9 mouse cellular contexts compared by ENCODE assay signal in genomic region chr5:92499378-92499777, GRCm38 (mm10). TPM values are rescaled to one million over a fixed set of nuclear protein-coding genes. Genes with fewer than 3 reads are reported as not detected.
DNase-seq lines count a peak whose midpoint lies in the region; ATAC-seq and TF ChIP-seq lines count a peak whose summit lies in the region.
"Had no signal": no experiment of that assay in that cellular context is flagged by ENCODE, and none has a peak within 500 bp of the region (broad histone marks: within the 10 kb centered on the region; RNA-seq: fewer than 3 reads in every experiment).

No protein-coding gene starts in this region.

- DNase-seq in forebrain, postnatal 0 days = no peak
- no peak for DNase-seq in lung, postnatal 0 days (ENCODE audit: low spot score)
- no peak for DNase-seq in lung, adult 2 months
- no peak for DNase-seq in heart, postnatal 0 days (ENCODE audit: low spot score)
- DNase-seq in left cerebral cortex, adult 11 months (ENCODE audit: low spot score) = no peak
- no peak for DNase-seq in limb, embryonic 10.5 days (ENCODE audit: low spot score)

- no peaks in the 10 kb centered on the region for H3K36me3 ChIP-seq in forebrain, embryonic 12.5 days (replicated peaks)
- H3K36me3 ChIP-seq in forebrain, postnatal 0 days (ENCODE audit: insufficient read depth) = no peaks in the 10 kb centered on the region
- no peaks in the 10 kb centered on the region for H3K36me3 ChIP-seq in lung, postnatal 0 days (ENCODE audit: insufficient read depth, low read length)
- H3K36me3 ChIP-seq in heart, postnatal 0 days (replicated peaks; ENCODE audit: control insufficient read depth, insufficient read depth, low read length) = peaks cover 7% of the 10 kb centered on the region; the same call in 1 of the 2 replicates
- 0 out of 2 replicates have a peak, but pooled peaks cover 1% of the 10 kb centered on the region for H3K36me3 ChIP-seq in small intestine, adult 2 months (ENCODE audit: control insufficient read depth, insufficient read depth, low read length)
- no peaks in the 10 kb centered on the region for H3K36me3 ChIP-seq in limb, embryonic 10.5 days

- H3K27me3 ChIP-seq in forebrain, embryonic 12.5 days = no peaks in the 10 kb centered on the region
- no peaks in the 10 kb centered on the region for H3K27me3 ChIP-seq in forebrain, postnatal 0 days (ENCODE audit: insufficient read depth, low read length)
- no peaks in the 10 kb centered on the region for H3K27me3 ChIP-seq in lung, postnatal 0 days (replicated peaks; ENCODE audit: insufficient read depth, low read length)
- no peaks in the 10 kb centered on the region for H3K27me3 ChIP-seq in heart, postnatal 0 days (ENCODE audit: control insufficient read depth, insufficient read depth, low read length)
- H3K27me3 ChIP-seq in small intestine, adult 2 months (ENCODE audit: control insufficient read depth, insufficient read depth, low read length) = no peaks in the 10 kb centered on the region
- no peaks in the 10 kb centered on the region for H3K27me3 ChIP-seq in limb, embryonic 10.5 days (ENCODE audit: low read depth, poor library complexity, severe bottlenecking)

- H3K4me3 ChIP-seq in forebrain, embryonic 12.5 days (replicated peaks) = no peak overlapping the region
- H3K4me3 ChIP-seq in forebrain, postnatal 0 days (ENCODE audit: low read depth, low read length) = no peak overlapping the region
- no peak overlapping the region for H3K4me3 ChIP-seq in lung, postnatal 0 days (ENCODE audit: low read depth, low read length)
- H3K4me3 ChIP-seq in lung, adult 2 months (replicated peaks; ENCODE audit: extremely low read depth, low read depth, low read length) = no peak overlapping the region
- H3K4me3 ChIP-seq in heart, postnatal 0 days (ENCODE audit: low read depth, low read length) = no peak overlapping the region
- H3K4me3 ChIP-seq in small intestine, adult 2 months (ENCODE audit: low read depth, low read length) = no peak overlapping the region
- H3K4me3 ChIP-seq in limb, embryonic 10.5 days = no peak overlapping the region

- no peaks in the 10 kb centered on the region for H3K9me3 ChIP-seq in forebrain, embryonic 12.5 days
- no peaks in the 10 kb centered on the region for H3K9me3 ChIP-seq in forebrain, postnatal 0 days (ENCODE audit: low read length)
- H3K9me3 ChIP-seq in lung, postnatal 0 days (ENCODE audit: low read length) = no peaks in the 10 kb centered on the region
- no peaks in the 10 kb centered on the region for H3K9me3 ChIP-seq in heart, postnatal 0 days (replicated peaks; ENCODE audit: control insufficient read depth, low read length)
- no peaks in the 10 kb centered on the region for H3K9me3 ChIP-seq in limb, embryonic 10.5 days (replicated peaks)

- peaks cover 41% of the 10 kb centered on the region for H3K4me1 ChIP-seq in forebrain, embryonic 12.5 days
- peaks cover 19% of the 10 kb centered on the region; the same call in 1 of the 2 replicates for H3K4me1 ChIP-seq in forebrain, postnatal 0 days (ENCODE audit: insufficient read depth)
- H3K4me1 ChIP-seq in lung, postnatal 0 days (ENCODE audit: insufficient read depth, low read depth, low read length) = peaks cover 54% of the 10 kb centered on the region
- H3K4me1 ChIP-seq in lung, adult 2 months (ENCODE audit: control insufficient read depth, insufficient read depth, low read length) = peaks cover 48% of the 10 kb centered on the region
- H3K4me1 ChIP-seq in heart, postnatal 0 days (ENCODE audit: control insufficient read depth, insufficient read depth) = peaks cover 34% of the 10 kb centered on the region
- peaks cover 21% of the 10 kb centered on the region; the same call in 1 of the 2 replicates for H3K4me1 ChIP-seq in small intestine, adult 2 months (ENCODE audit: control insufficient read depth, insufficient read depth, insufficient read length, low read length)
- peaks cover 32% of the 10 kb centered on the region for H3K4me1 ChIP-seq in limb, embryonic 10.5 days

- no peak overlapping the region for H3K4me2 ChIP-seq in forebrain, embryonic 12.5 days
- no peak overlapping the region for H3K4me2 ChIP-seq in forebrain, postnatal 0 days (ENCODE audit: low read depth)
- H3K4me2 ChIP-seq in lung, postnatal 0 days (replicated peaks; ENCODE audit: low read depth, low read length) = 0 out of 2 replicates have a peak overlapping the region, but pooled peaks have one; percentile 17
- no peak overlapping the region for H3K4me2 ChIP-seq in heart, postnatal 0 days (ENCODE audit: low read depth, low read length)

- H3K27ac ChIP-seq in forebrain, embryonic 12.5 days = peak overlapping the region; percentile 56; the same call in 1 of the 2 replicates
- no peak overlapping the region for H3K27ac ChIP-seq in forebrain, postnatal 0 days (ENCODE audit: low read depth, low read length)
- peak overlapping the region; percentile 73 for H3K27ac ChIP-seq in lung, postnatal 0 days (ENCODE audit: low read length)
- peak overlapping the region; percentile 52 for H3K27ac ChIP-seq in heart, postnatal 0 days (ENCODE audit: low read depth)
- peak overlapping the region; percentile 62 for H3K27ac ChIP-seq in small intestine, adult 2 months (ENCODE audit: insufficient read depth, low read depth, low read length)
- no peak overlapping the region for H3K27ac ChIP-seq in limb, embryonic 10.5 days

- TF ChIP-seq EP300 in lung, postnatal 0 days (IDR thresholded peaks at IDR 0.05) = no peak
- TF ChIP-seq EP300 in heart, postnatal 0 days (IDR thresholded peaks at IDR 0.05; ENCODE audit: low read depth) = no peak

- 70% methylated on average over 3 of the region's 3 CpGs for WGBS in forebrain, embryonic 12.5 days
- 76% methylated on average over 3 of the region's 3 CpGs for WGBS in forebrain, postnatal 0 days
- WGBS in lung, postnatal 0 days = 13% methylated on average over 3 of the region's 3 CpGs
- WGBS in lung, adult 2 months = 10% methylated on average over 3 of the region's 3 CpGs
- 57% methylated on average over 3 of the region's 3 CpGs for WGBS in heart, postnatal 0 days
- 11% methylated on average over 3 of the region's 3 CpGs for WGBS in small intestine, adult 2 months
- WGBS in limb, embryonic 10.5 days = 57% methylated on average over 3 of the region's 3 CpGs

- H3K9ac ChIP-seq in forebrain, embryonic 12.5 days = no peak overlapping the region
- no peak overlapping the region for H3K9ac ChIP-seq in forebrain, postnatal 0 days
- no peak overlapping the region for H3K9ac ChIP-seq in lung, postnatal 0 days (replicated peaks; ENCODE audit: low read depth)
- H3K9ac ChIP-seq in heart, postnatal 0 days (replicated peaks; ENCODE audit: low read depth, low read length) = no peak overlapping the region

- no peak for TF ChIP-seq CTCF in forebrain, postnatal 0 days (IDR thresholded peaks at IDR 0.05; ENCODE audit: low read depth)
- no peak for TF ChIP-seq CTCF in lung, postnatal 0 days (IDR thresholded peaks at IDR 0.05)
- no peak for TF ChIP-seq CTCF in lung, adult 2 months (IDR thresholded peaks at IDR 0.05; ENCODE audit: insufficient read depth, low read length)
- TF ChIP-seq CTCF in heart, postnatal 0 days (IDR thresholded peaks at IDR 0.05; ENCODE audit: low read depth) = no peak
- TF ChIP-seq CTCF in small intestine, adult 2 months (IDR thresholded peaks at IDR 0.05; ENCODE audit: extremely low read depth, insufficient read length, insufficient replicate concordance, low read depth, low read length) = no peak

- TF ChIP-seq POLR2A in lung, adult 2 months (IDR thresholded peaks at IDR 0.05; ENCODE audit: borderline replicate concordance, extremely low read depth, low read depth, low read length) = no peak
- no peak for TF ChIP-seq POLR2A in small intestine, adult 2 months (IDR thresholded peaks at IDR 0.05; ENCODE audit: low read depth, low read length)

- ATAC-seq in forebrain, embryonic 12.5 days (ENCODE audit: low FRiP score) = no peak
- no peak for ATAC-seq in forebrain, postnatal 0 days
- no peak for ATAC-seq in lung, postnatal 0 days
- no peak for ATAC-seq in heart, postnatal 0 days (ENCODE audit: insufficient read depth, low read depth)

RNA-seq across cellular contexts. Expression of gene Scarb2, which starts 7.3 kb away (rescaled TPM):
- 16.6 and 17.9 TPM in 2 replicates for polyA plus RNA-seq in forebrain, embryonic 12.5 days (2016; fragmentation: Nextera tagmentation; extraction: Ambion mirVana)
- total RNA-seq in forebrain, postnatal 0 days (2014; rRNA removed) = 123 and 149 TPM in 2 replicates
- polyA plus RNA-seq in forebrain, postnatal 0 days (2015; fragmentation: Nextera tagmentation; extraction: Ambion mirVana) = 19.4 and 23.1 TPM in 2 replicates
- polyA plus RNA-seq in lung, postnatal 0 days (2015; fragmentation: Nextera tagmentation; extraction: Ambion mirVana) = 46.6 and 52.4 TPM in 2 replicates
- 55.1 and 59.1 TPM in 2 replicates for polyA plus RNA-seq in lung, adult 2 months (2012; rRNA removed)
- total RNA-seq in heart, postnatal 0 days (2014; rRNA removed; ENCODE audit: low replicate concordance) = 121 and 148 TPM in 2 replicates
- polyA plus RNA-seq in heart, postnatal 0 days (2015; fragmentation: Nextera tagmentation; extraction: Ambion mirVana) = 26.0 and 28.9 TPM in 2 replicates
- polyA plus RNA-seq in small intestine, adult 2 months (2012; rRNA removed) = 7.9 and 8.4 TPM in 2 replicates
- polyA plus RNA-seq in limb, embryonic 10.5 days (2016; fragmentation: Nextera tagmentation; extraction: Ambion mirVana) = 5.7 and 7.2 TPM in 2 replicates

RNA-seq across cellular contexts. Expression of gene Fam47e, which starts 55.5 kb away (rescaled TPM):
- not detected in 2 replicates for polyA plus RNA-seq in forebrain, embryonic 12.5 days (2016; fragmentation: Nextera tagmentation; extraction: Ambion mirVana)
- total RNA-seq in forebrain, postnatal 0 days (2014; rRNA removed) = 0.81 and 1.8 TPM in 2 replicates
- 2.0 and 3.1 TPM in 2 replicates for polyA plus RNA-seq in forebrain, postnatal 0 days (2015; fragmentation: Nextera tagmentation; extraction: Ambion mirVana)
- 11.4 and 15.4 TPM in 2 replicates for polyA plus RNA-seq in lung, postnatal 0 days (2015; fragmentation: Nextera tagmentation; extraction: Ambion mirVana)
- polyA plus RNA-seq in lung, adult 2 months (2012; rRNA removed) = 6.2 and 9.1 TPM in 2 replicates
- total RNA-seq in heart, postnatal 0 days (2014; rRNA removed; ENCODE audit: low replicate concordance) = not detected in 2 replicates
- polyA plus RNA-seq in heart, postnatal 0 days (2015; fragmentation: Nextera tagmentation; extraction: Ambion mirVana) = 0.51 TPM in 1 of 2 replicates, not detected in the other
- not detected in 2 replicates for polyA plus RNA-seq in small intestine, adult 2 months (2012; rRNA removed)
- not detected in 2 replicates for polyA plus RNA-seq in limb, embryonic 10.5 days (2016; fragmentation: Nextera tagmentation; extraction: Ambion mirVana)
- polyA plus RNA-seq: C2C12 had no signal

Comparison
In these comparisons a context has a peak if more than half of its experiments do, and no peak if none do; other contexts are left out.
1. H3K27ac ChIP-seq: peak in forebrain, embryonic 12.5 days (single experiment), lung, postnatal 0 days (single experiment), heart, postnatal 0 days (single experiment) and small intestine, adult 2 months (single experiment); none in forebrain, postnatal 0 days (single experiment) and limb, embryonic 10.5 days (single experiment).